Mouse (Mus musculus) limb, embryonic 15.5 days (tissue): ENCODE measurements around the gene Fbxl17. TPM values are rescaled to one million over a fixed set of nuclear protein-coding genes. Genes with fewer than 3 reads are reported as not detected.
A peak's percentile ranks its signal among the peaks of the same experiment; 100 is the strongest.

Experiments used
- ATAC-seq: fragments of 200-750 bp; cut with Nextera tagmentation; 2 replicates; pipeline ENCODE4 v1.8.0; 2017; ENCODE audit warnings: low read depth, moderate TSS enrichment; ENCODE audit not compliant: insufficient number of reproducible peaks, low FRiP score, low TSS enrichment
- H3K27ac ChIP-seq: fragments of 300-500 bp; sonication (generic); 2 replicates; pipeline ENCODE4 v1.5.1; 2015; ENCODE audit warnings: moderate library complexity, mild to moderate bottlenecking, inconsistent platforms
- H3K27me3 ChIP-seq: fragments of 300-500 bp; sonication (generic); 2 replicates; pipeline ENCODE4 v1.6.1; 2015; ENCODE audit warnings: inconsistent platforms
- H3K36me3 ChIP-seq: fragments of 300-500 bp; sonication (generic); 2 replicates; pipeline ENCODE4 v1.6.1; 2015; ENCODE audit warnings: inconsistent platforms
- H3K4me1 ChIP-seq: fragments of 300-500 bp; sonication (generic); 2 replicates; pipeline ENCODE4 v1.6.1; 2015; ENCODE audit warnings: inconsistent platforms
- H3K4me2 ChIP-seq: fragments of 300-500 bp; sonication (generic); 2 replicates; pipeline ENCODE4 v1.6.1; 2015; ENCODE audit warnings: mild to moderate bottlenecking, inconsistent platforms
- H3K4me3 ChIP-seq: fragments of 300-500 bp; sonication (generic); 2 replicates; pipeline ENCODE4 v1.5.1; 2015; ENCODE audit warnings: mild to moderate bottlenecking, inconsistent platforms
- H3K9ac ChIP-seq: fragments of 300-500 bp; sonication (generic); 2 replicates; pipeline ENCODE4 v1.6.1; 2015; ENCODE audit warnings: inconsistent platforms
- H3K9me3 ChIP-seq: fragments of 300-500 bp; sonication (generic); 2 replicates; pipeline ENCODE4 v1.6.1; 2016; ENCODE audit warnings: inconsistent platforms
- WGBS: fragments of 180-500 bp; shearing (Covaris S2); methylation state at CpG from one replicate; pipeline ENCODE4 v1.1.7; 2015; 5-methylcytosine and 5-hydroxymethylcytosine counted together
- polyA plus RNA-seq: library from polyadenylated mRNA; unstranded; fragments of >200 nt; fragmentation: Nextera tagmentation; extraction: Ambion mirVana; gene quantifications from 2 replicates; pipeline ENCODE4 v1.2.1, GENCODE M21; 2015

The Fbxl17 gene
- polyA plus RNA-seq, 1 experiment from 2014 or later, result 7.8 TPM

DNA sequence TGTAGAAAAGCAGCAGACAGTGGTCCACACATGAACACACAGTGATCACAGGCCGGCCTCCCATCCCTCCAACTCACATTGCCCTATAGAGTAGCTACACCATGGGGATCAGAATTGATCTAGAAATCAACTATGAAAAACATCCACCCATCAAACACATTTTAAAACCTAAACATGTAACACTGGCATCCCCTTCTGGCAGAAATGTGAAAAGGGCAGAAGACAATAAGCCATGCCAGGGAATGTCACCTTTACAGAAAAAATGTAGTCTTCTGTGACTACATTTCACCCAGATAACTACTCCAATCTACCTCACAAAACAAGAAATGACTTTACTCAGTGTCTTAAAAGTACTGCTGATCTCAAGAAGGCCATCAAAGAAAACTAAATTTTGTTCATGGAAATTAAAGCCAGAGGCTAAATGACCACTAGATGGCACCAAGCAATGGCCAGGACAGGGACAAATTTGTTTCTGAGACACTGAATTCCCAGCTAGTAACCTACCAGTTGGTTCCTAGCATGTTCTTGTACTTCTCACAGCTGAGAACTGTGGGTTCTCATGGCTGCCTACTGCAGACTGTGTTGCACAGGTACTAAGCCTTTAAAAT lies 85.7 kb downstream of the Fbxl17 start:
- no peak overlapping the region for H3K9ac ChIP-seq
- no peaks in the 10 kb centered on the region for H3K9me3 ChIP-seq
- no peak overlapping the region for H3K27ac ChIP-seq
- WGBS, result 100% methylated on average over 1 of the region's 1 CpGs
- no peaks in the 10 kb centered on the region for H3K27me3 ChIP-seq
- ATAC-seq, result no peak
- H3K4me3 ChIP-seq, result no peak overlapping the region
- H3K36me3 ChIP-seq, result 0 out of 2 replicates have a peak, but pooled peaks cover 3% of the 10 kb centered on the region
- no peak overlapping the region for H3K4me2 ChIP-seq
- H3K4me1 ChIP-seq, result no peaks in the 10 kb centered on the region

DNA sequence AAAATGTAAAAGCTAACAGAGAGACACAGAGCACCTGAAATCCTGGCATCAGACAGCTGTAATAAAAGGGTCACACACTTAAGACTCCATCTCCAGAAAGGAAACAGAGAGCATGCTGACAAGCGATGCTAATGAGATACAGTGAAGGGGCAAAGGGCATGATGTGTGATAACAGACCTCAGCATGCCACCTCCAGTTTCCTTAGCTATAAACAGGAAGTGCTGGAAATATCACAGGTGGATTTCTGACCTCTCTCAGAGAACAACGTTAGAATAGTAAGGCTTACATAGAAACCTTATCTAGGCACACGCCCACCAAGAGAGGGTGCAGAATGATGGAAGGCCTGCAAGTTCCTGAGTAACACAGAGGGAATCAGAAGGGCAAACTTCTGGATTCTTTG lies 88.3 kb downstream of the Fbxl17 start:
- no peaks in the 10 kb centered on the region for H3K27me3 ChIP-seq
- 0 out of 2 replicates have a peak, but pooled peaks cover 3% of the 10 kb centered on the region for H3K36me3 ChIP-seq
- no peak overlapping the region for H3K4me3 ChIP-seq
- H3K4me2 ChIP-seq, result no peak overlapping the region
- H3K9me3 ChIP-seq, result no peaks in the 10 kb centered on the region
- WGBS, result 68% methylated on average over 3 of the region's 3 CpGs
- no peak for ATAC-seq
- H3K27ac ChIP-seq, result no peak overlapping the region
- peaks cover 4% of the 10 kb centered on the region for H3K4me1 ChIP-seq
- H3K9ac ChIP-seq, result no peak overlapping the region

DNA sequence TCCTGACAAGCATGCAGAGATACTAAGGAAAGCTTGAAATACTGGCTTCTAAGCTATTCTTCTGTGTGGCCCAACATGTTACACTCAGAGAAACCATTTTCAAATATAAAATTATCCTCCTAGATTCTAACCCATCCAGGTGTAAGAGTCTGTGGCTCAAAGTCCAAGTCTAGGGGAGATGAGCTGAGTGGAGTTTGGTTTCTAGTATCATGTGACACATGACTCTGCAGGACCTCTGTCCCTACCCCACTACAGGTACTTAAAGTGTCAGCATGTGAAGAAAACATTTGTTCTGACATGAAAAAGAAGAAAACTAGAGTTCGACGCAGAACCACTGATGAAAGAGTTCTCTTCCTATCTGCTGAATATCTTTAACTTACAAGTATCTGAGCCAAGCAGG lies 89.7 kb downstream of the Fbxl17 start:
- Histone ChIP-seq H3K36me3 (0 out of 2 replicates have a peak, but pooled peaks cover 3% of the 10 kb centered on the region), H3K4me3 (no peak overlapping the region), H3K27ac (no peak overlapping the region), H3K9ac (no peak overlapping the region), H3K4me2 (no peak overlapping the region), H3K4me1 (peaks cover 12% of the 10 kb centered on the region), H3K27me3 (no peaks in the 10 kb centered on the region), H3K9me3 (no peaks in the 10 kb centered on the region)
- WGBS, result 92% methylated on average over 2 of the region's 2 CpGs
- no peak for ATAC-seq

GRCm38 (mm10) chr17:63405955-63406354 lies 93.9 kb downstream of the Fbxl17 start:
- no peak overlapping the region for H3K27ac ChIP-seq
- no peak overlapping the region for H3K4me3 ChIP-seq
- WGBS, result 30% methylated on average over 4 of the region's 4 CpGs
- no peaks in the 10 kb centered on the region for H3K9me3 ChIP-seq
- H3K27me3 ChIP-seq, result no peaks in the 10 kb centered on the region
- H3K36me3 ChIP-seq, result no peaks in the 10 kb centered on the region
- H3K4me2 ChIP-seq, result no peak overlapping the region
- peaks cover 30% of the 10 kb centered on the region for H3K4me1 ChIP-seq
- H3K9ac ChIP-seq, result no peak overlapping the region
- no peak for ATAC-seq

- Histone ChIP-seq H3K27me3 (no peaks in the 10 kb centered on the region), H3K9ac (no peak overlapping the region), H3K4me2 (no peak overlapping the region), H3K4me1 (peaks cover 30% of the 10 kb centered on the region), H3K27ac (no peak overlapping the region), H3K9me3 (no peaks in the 10 kb centered on the region), H3K36me3 (no peaks in the 10 kb centered on the region), H3K4me3 (no peak overlapping the region)
- 64% methylated on average over 4 of the region's 4 CpGs for WGBS
- no peak for ATAC-seq
Observed at GRCm38 (mm10) chr17:63405471-63405870, 94.3 kb downstream of the Fbxl17 start.

DNA sequence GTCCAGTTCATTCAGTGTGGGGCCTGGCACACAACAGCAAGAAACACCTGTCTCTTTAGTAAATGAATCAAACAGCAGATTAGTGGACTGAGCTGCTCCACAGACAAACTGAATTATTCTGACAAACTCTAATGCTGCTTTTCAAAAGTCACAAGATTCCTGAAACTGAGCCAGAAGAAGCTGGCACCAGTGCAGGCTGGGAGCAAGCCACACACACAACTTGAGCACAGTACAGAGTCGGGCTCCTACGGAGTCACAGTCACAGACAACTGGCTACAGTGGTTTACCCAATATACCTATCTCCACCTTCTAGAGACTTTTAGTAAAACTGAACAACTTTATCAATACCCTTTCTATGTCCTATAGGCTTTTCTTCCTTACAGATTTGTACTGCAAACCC lies 94.8 kb downstream of the Fbxl17 start:
- no peak overlapping the region for H3K27ac ChIP-seq
- no peak for ATAC-seq
- H3K9me3 ChIP-seq, result no peaks in the 10 kb centered on the region
- WGBS, result 44% methylated on average over 2 of the region's 2 CpGs
- no peak overlapping the region for H3K9ac ChIP-seq
- H3K27me3 ChIP-seq, result no peaks in the 10 kb centered on the region
- no peak overlapping the region for H3K4me3 ChIP-seq
- H3K4me1 ChIP-seq, result peaks cover 30% of the 10 kb centered on the region
- no peaks in the 10 kb centered on the region for H3K36me3 ChIP-seq
- H3K4me2 ChIP-seq, result no peak overlapping the region

DNA sequence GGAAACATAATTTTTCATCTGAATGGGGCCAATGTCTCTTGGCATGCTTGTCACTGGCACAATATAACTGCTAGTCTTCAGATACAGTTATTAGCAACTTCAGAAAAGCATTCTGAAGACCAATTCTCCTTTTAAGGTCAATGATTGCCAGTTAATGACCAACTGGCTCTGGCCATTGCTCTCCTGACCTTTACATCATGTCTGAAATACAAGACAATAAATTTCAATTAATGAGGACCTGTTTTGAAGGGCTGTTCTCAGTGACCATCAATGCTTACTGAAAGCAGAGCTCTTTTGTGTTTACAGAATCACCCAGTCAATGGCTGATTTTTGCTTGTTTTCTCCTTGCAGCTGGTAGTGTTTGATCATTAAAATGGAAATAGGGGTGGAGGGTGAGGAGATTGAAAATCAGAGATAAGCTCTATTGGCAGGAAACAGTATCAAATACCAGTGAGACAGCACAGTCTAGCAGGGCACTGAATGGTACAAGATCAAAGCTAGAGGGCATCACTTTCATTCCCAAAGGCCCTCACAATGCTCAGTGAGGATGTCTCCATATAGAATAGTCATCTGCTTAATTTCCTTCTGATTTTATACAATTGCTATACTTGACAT lies 95.9 kb downstream of the Fbxl17 start:
- no peak overlapping the region for H3K27ac ChIP-seq
- no peak overlapping the region for H3K9ac ChIP-seq
- no peaks in the 10 kb centered on the region for H3K9me3 ChIP-seq

GRCm38 (mm10) chr17:63402741-63403681 lies 96.8 kb downstream of the Fbxl17 start:
- no peak for ATAC-seq
- H3K36me3 ChIP-seq, result no peaks in the 10 kb centered on the region

More for the DNA sequence above, 95.9 kb downstream of the Fbxl17 start:
- no peaks in the 10 kb centered on the region for H3K36me3 ChIP-seq
- ATAC-seq, result no peak
- H3K4me1 ChIP-seq, result peaks cover 30% of the 10 kb centered on the region
- H3K4me2 ChIP-seq, result no peak overlapping the region
- H3K27me3 ChIP-seq, result no peaks in the 10 kb centered on the region
- no peak overlapping the region for H3K4me3 ChIP-seq

GRCm38 (mm10) chr17:63402170-63402569 lies 97.6 kb downstream of the Fbxl17 start:
- H3K27me3 ChIP-seq, result no peaks in the 10 kb centered on the region
- H3K9ac ChIP-seq, result no peak overlapping the region
- H3K27ac ChIP-seq, result no peak overlapping the region
- peaks cover 30% of the 10 kb centered on the region for H3K4me1 ChIP-seq
- H3K4me3 ChIP-seq, result no peak overlapping the region
- no peak for ATAC-seq
- no peak overlapping the region for H3K4me2 ChIP-seq
- H3K36me3 ChIP-seq, result no peaks in the 10 kb centered on the region
- 68% methylated on average over 3 of the region's 3 CpGs for WGBS
- no peaks in the 10 kb centered on the region for H3K9me3 ChIP-seq

More at GRCm38 (mm10) chr17:63402741-63403681, 96.8 kb downstream of the Fbxl17 start:
- WGBS, result 49% methylated on average over 13 of the region's 13 CpGs
- H3K4me3 ChIP-seq, result no peak overlapping the region
- peak overlapping the region; percentile 61 for H3K27ac ChIP-seq
- no peak overlapping the region for H3K9ac ChIP-seq
- peaks cover 30% of the 10 kb centered on the region for H3K4me1 ChIP-seq
- H3K9me3 ChIP-seq, result no peaks in the 10 kb centered on the region
- H3K27me3 ChIP-seq, result no peaks in the 10 kb centered on the region
- no peak overlapping the region for H3K4me2 ChIP-seq

DNA sequence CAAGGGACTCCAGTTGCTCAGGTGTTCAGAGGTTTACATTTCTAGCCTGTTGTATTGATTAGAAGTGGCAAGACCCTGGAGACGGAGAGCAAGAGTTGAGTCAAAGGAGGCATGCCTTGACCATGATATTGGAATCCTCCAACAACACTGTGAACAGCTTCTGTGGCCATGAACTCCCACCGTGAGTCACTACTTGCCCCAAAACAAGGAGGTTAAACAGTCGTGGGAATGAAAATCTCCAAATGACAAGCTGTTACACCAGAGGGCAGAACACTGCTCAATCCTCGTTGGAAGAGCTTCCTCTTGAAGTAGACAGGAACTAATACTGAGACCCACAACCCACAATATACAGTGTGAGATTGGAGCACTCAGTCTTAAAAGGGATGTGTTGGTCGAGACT lies 99.2 kb downstream of the Fbxl17 start:
- Histone ChIP-seq H3K4me1 (peaks cover 18% of the 10 kb centered on the region), H3K4me3 (no peak overlapping the region), H3K9ac (no peak overlapping the region), H3K9me3 (no peaks in the 10 kb centered on the region), H3K4me2 (no peak overlapping the region), H3K36me3 (no peaks in the 10 kb centered on the region), H3K27me3 (no peaks in the 10 kb centered on the region), H3K27ac (no peak overlapping the region)
- no peak for ATAC-seq
- WGBS, result 84% methylated on average over 5 of the region's 5 CpGs

DNA sequence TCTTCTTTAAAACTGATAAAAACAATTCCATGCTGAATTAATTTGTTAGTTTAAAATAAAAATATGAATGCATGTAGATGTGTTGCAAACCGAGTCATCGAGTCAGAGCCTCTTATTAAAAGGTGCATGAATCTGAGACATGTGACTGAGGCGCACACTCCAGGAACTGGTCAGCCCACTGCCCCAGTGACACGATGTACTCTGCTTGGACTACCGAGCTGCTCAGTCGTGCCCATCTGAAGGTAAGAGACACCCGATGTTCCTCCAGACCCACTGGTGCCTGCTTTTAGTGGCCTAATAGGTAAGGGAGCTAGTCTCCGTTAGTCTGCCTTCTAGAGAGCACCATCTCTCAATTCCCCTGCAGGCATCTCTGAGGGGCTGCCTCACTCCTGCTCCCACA lies 100.0 kb downstream of the Fbxl17 start:
- H3K27ac ChIP-seq, result no peak overlapping the region
- ATAC-seq, result no peak
- no peak overlapping the region for H3K9ac ChIP-seq
- no peaks in the 10 kb centered on the region for H3K36me3 ChIP-seq
- no peaks in the 10 kb centered on the region for H3K9me3 ChIP-seq
- H3K4me2 ChIP-seq, result no peak overlapping the region
- peaks cover 16% of the 10 kb centered on the region for H3K4me1 ChIP-seq
- no peaks in the 10 kb centered on the region for H3K27me3 ChIP-seq
- no peak overlapping the region for H3K4me3 ChIP-seq
- 85% methylated on average over 8 of the region's 8 CpGs for WGBS

DNA sequence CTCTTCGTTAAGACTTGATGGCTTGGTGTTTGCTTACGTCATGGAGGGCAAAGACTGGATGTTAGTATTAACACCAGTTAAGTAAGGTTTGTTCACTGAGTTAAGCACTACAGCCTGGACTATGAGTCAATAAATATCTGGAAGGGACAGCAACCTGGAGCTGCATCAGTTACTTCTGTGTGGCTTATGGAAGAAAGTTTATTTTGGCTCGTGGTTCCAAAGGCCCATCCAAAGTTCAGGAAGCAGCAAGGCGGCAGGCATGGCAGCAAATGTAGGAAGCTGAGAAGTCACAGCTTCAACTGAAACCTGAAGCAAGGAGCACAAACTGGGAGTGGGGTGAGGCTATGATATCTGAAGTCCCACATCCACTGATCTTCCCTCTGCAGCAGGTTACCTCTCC lies 108.3 kb downstream of the Fbxl17 start:
- Histone ChIP-seq H3K27ac (no peak overlapping the region), H3K9me3 (no peaks in the 10 kb centered on the region), H3K9ac (no peak overlapping the region), H3K4me2 (no peak overlapping the region), H3K27me3 (no peaks in the 10 kb centered on the region), H3K4me3 (no peak overlapping the region), H3K36me3 (no peaks in the 10 kb centered on the region), H3K4me1 (no peaks in the 10 kb centered on the region)
- no peak for ATAC-seq
- WGBS, result 74% methylated on average over 4 of the region's 4 CpGs
